Mouse (Mus musculus) erythroblast, embryonic 14.5 days (primary cell): Measurements from ENCODE around the gene Col25a1.

Experiments used
- GATA1 ChIP-seq: IDR thresholded peaks from 2 replicates; pipeline ENCODE4 v1.6.1; 2012; ENCODE audit warnings: low read length, inconsistent platforms, mixed read lengths
- TAL1 ChIP-seq: IDR thresholded peaks from 3 replicates; pipeline ENCODE4 v1.6.1; 2012; ENCODE audit warnings: low read length, inconsistent platforms, mixed read lengths

GRCm38 (mm10) chr3:130396636-130397035 lies 265.3 kb downstream of the Col25a1 start:
- no peak for TF ChIP-seq GATA1
- TF ChIP-seq TAL1, result no peak
